Mouse (Mus musculus): Measurements from ENCODE around the gene Vat1.
A peak's percentile ranks its signal among the peaks of the same experiment; 100 is the strongest.
"Not testable (repeated sequence)": the region's sequence is repeated elsewhere in the genome, so short reads cannot be mapped to it uniquely, and the experiment has no call there.

The Vat1 gene

DNA sequence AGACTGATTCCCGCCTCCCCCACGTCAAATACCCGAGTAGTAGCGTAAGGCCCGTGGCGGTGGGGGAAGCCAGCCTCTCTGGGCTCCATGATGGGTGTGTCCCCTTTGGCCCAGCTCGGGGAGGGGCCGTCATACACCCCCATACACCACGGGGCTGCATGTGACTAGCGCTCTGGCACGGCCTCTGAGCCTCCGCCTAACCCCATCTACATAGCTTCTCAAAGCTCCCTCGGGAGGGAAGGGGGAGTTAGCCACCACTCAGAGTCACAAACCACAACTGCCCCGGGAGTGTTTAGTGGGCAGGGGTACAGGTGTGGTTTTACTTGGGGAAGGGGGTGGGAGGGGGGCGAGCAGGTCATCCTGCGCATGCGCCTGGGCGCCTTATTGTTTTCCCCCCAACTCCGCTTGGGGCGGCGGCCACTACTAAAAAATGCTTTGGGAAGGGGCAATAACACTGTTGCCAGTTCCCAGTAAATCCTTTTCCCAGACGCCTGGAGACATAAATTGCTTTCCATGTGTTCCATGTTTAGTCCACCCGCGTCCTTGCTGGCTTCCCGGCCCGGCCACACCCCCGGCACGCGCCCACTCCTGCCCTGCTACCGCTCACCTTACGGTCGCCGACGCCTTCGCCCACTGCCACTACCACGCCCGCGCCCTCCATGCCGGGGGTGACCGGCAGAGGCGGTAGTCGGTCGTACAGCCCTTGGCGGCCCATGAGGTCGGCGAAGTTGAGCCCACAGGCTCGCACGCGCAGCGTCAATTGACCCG is 745 bp downstream of the Vat1 start:
- DNase-seq, result peak; percentile 74

DNA sequence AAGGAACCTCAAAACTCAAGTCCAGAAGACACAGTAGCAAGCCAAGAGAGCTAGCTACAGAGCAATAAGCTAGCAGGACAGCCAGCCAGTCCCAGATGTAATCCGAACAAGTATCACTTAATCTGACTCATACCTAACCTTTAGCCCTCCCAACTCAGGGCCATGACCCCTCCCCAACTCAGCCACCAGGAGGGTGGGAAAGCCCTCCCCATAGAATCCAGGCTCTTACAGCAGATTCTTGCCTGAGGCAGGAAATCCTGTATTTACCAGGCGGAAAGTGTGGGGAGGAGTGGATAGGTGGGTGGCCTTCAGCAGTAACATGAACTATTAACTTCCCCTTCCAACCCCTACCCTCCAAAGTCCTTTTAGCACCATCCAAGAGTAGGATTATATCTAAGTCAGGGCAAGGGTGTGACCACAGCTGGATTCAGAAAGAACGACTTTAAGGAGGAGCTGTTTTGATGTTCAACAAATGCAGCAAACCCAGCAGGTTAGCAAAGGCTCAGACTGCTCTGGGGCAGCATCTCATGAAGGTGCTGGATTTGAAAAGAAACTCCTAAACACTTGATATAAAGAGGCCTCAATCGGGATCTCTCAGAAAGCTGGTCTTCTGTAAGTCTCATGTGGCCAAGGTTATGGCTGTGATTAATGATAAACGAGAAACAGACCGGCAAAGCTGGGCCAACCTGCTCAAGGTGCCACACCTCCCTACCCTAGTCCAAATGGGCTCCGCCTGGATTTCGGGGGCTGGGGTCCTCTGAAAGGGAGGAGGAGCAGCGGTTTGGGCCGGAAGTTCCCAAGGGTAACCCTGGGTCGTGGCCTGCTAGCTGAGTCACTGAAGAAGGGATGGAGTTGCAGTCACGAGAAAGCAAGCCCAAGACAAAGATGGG is 1.6 kb downstream of the Vat1 start, which contains the start of gene Rnd2:
Gene Rnd2 (plus strand): TSS at position 789 of the 890 bp plus-strand sequence.
- no peak for DNase-seq

DNA sequence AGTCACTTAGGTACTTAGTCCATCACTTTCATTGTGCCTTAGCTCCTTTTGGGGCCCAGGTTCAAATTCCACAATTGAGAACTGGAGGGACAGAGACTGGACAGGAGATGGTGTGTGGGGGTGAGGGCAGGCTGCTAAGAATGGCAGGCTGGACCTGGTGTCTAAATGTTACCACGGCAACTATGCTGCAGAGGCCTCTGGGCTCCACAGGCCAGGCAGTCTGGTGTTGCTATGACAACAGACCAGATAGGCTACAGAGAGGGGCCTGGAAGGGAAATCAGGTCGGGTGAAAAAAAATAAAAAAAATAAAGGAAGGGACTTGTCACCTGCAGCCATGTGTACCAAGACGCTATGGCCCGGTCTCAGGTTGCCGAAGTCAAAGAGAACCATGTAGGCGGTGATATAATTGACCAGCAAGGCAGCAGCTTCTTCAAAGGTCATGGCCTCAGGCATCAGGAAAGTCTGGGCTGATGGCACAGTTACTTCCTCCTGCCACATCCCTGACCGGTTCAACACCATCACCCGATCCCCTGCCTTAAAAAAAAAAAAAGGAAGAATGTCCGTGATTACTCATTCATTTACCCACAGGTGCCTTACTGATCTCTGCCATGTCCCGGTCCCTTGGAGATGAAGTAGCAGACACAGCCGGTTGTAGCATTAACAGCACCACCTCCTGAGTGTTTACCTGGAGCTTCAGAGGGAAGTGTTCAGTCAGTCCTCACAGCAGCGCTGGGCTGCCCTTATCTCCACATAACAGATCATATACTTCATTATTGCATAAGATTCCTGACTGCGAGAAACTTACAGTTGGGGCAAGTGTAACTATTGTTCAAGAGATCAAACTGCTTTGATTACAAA is 3.2 kb downstream of the Vat1 start:
- no peak for DNase-seq

DNA sequence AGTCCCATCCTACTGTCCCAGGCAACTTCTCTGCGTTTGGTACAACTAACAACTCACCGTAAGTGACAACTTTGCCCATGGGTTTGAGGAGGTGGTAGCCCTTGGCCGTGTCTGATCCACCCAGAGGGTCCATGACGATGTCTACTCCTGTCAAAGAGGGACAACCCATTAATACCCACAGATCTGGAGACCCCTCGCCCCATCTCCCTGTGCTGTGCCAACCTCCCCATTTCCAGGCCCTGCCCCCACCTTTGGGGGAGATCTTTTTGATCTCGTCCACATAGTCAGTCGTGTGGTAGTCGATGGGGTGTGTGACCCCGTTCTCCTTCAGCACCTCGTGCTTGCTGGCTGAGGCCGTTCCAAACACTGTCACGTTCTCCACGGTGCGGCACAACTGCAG is 3.9 kb downstream of the Vat1 start:
- no peak for DNase-seq

DNA sequence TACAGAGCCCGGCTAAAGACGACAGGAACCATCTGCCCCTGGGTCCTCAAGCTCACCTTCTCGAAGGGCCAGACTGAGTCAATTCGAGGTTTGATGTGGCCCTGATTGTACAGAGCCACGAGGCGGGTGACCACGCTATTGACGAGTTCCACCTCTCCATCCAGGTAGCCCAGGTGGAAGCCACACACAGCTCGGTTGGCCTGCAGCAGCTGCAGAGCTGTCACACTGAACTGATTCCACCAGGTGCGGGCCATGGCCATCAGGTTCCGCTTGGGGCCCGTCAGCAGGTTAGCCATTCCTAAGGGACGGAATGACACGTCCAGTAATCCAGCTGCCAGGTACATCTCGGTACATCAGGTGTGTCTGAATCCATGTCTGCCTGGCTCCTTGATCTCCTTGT is 5.7 kb downstream of the Vat1 start:
- DNase-seq, result no peak

DNA sequence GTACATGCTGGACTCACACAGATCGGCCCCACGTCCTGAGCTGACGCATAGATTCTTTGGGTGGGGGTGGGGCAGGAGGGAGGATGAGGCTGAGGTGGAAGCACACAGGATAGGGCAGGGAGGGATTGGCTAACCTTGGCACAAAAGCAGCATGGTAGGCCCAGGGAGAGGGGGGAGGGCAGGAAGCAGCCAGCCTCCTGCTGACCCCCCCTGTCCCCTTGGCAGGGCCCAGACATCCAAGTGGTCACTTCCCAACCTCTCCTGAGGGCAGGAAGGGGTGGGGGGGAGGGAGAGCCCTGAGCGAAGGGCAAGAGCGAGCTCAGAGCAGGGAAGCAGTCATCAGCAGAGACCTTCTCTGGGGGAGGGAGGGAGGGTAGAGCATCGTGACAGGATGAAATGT is 6.3 kb downstream of the Vat1 start:
- no peak for DNase-seq

DNA sequence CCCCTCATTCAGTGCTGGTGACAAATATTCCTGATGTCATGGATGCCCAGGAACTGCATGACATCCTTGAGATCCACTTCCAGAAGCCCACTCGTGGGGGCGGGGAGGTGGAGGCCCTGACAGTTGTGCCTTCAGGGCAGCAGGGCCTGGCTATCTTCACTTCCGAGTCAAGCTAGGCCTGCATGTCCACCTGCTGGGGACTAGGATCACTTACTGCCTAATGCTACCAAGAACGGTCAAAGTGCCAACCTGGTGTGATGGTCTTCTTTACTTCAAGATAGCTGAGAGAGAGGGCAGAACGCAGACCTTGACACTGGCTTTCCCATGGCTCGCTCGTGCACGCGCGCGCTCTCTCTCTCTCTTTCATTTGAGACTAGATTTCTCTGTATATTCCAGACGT is 7.8 kb downstream of the Vat1 start:
- DNase-seq, result no peak

DNA sequence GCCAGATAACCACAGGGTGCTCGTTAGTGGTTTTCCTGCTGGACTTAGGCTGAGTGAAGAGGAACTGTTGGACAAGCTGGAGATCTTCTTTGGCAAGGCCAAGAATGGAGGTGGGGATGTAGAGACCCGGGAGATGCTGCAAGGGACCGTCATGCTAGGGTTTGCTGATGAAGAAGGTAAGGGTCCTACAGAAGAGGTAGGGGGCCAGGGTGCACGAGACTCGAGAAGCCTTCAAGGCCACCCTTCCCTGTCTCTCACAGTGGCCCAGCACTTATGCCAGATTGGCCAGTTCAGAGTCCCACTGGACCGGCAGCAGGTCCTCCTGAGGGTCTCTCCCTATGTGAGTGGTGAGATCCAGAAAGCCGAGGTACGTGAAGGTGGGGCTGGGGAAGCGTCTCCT is 8.4 kb downstream of the Vat1 start:
- no peak for DNase-seq

DNA sequence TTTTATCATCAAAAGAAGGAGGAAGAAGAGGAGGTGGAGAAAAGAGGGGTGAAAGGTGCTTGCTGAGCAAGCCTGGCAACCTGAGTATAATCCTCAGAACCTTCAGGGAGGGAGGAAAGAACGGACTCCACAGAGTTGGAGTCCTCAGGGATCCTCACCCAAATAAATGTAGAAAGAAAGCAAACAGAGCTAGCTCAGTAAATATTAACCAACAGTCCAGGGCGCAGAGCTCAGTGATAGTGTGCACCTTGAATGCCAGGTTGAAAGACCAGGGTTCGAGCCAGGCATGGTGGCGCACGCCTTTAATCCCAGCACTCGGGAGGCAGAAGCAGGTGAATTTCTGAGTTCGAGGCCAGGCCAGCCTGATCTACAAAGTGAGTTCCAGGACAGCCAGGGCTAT is 10.4 kb downstream of the Vat1 start:
- DNase-seq, result no peak

DNA sequence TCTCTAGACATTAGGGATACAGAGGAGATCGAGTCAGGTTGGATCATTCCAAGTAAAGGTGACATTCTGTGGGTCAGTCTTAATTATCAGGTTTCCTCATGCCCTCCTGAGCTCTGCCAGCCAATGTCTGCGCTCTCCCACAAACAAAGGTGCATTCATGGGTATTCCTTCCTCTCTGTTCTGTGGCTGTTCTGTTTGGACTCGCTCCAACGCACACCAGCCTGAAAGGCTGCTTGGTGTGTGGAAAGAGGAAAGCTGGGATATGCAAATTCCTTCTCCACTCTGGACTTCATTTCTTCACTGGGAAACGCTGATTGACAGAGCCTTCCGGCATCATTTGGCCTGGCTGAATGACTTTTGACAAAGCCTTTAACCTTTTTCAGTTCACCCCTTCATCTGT is 11.3 kb downstream of the Vat1 start:
- DNase-seq, result no peak

DNA sequence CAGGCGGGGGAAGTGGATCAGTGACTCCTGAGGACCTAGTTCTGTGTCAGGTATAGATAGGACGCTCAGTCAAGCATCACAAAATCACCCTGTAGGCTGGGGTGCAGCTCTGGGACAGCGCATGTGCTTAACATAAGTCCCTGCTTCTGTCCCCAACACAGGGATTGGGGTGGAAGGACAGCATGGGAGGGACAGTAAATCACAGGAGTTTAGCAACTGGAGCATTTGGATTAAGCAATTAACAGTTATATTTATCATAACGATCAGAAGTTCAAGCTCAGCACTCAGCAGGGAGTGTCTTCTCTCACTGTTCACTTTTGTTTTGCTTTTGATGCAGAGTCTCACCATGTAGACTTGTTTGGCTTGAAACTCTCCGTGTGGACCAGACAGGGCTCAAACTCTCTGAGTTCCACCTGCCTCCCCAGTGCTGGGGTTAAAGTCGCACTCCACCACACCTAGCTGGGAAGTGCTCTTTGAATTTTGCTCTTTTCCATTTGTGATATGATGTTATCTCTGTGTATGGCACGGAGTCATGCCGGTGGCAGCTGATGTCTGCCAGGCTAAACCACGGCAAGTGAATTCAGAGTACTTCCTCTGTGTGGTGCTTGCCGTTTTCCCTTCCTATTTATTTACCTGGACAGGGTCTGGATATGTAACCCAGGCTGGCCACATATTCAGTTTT is 13.8 kb downstream of the Vat1 start:
- DNase-seq, result no peak

DNA sequence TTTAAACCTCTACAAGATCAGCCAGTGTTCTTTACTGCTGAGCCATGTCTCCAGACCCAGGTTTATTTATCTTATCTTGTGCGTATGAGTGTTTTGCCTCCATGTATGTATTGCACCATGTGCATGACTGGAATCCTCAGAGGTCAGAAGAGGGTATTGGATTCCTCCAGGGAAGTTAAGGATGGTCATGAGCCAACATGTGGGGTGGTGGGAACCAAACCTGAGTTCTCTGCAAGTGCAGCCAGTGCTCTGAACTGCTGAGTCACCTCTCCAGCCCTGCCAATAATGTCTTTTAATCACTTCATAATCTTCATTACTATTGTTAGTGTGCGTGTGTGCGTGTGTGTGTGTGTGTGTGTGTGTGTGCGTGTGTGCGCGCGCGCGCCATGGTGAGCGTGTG is 14.5 kb downstream of the Vat1 start:
- DNase-seq, result no peak

DNA sequence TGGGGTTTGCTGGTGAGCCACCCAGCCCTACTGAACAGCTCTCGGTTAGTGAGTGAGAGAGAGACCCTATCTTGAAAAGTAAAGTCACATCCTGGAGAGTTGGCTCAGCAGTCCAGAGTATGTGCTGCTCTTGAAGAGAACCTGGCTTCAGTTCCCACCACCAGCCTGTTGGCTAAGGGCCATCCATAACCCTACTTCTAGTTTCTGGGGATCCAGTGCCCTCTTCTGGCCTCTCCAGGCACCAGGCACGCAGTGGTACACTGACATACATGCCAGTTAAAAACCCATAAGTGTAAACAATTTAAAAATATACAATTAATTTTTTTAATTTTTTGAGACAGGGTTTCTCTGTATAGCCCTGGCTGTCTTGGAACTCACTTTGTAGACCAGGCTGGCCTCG is 15.6 kb downstream of the Vat1 start:
- DNase-seq, result no peak

DNA sequence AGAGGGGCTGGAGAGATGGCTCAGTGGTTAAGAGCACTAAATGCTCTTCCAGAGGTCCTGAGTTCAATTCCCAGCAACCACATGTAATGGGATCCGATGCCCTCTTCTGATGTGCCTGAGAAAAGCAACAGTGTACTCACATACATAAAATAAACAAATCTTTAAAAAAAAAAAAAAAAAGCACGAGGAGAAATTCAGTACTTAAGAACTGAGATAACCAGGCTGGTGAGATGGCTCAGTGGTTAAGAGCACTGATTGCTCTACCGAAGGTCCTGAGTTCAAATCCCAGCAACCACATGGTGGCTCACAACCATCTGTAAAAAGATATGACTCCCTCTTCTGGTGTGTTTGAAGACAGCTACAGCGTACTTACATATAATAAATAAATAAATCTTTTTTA is 16.4 kb downstream of the Vat1 start:
- DNase-seq, result not testable (repeated sequence)

DNA sequence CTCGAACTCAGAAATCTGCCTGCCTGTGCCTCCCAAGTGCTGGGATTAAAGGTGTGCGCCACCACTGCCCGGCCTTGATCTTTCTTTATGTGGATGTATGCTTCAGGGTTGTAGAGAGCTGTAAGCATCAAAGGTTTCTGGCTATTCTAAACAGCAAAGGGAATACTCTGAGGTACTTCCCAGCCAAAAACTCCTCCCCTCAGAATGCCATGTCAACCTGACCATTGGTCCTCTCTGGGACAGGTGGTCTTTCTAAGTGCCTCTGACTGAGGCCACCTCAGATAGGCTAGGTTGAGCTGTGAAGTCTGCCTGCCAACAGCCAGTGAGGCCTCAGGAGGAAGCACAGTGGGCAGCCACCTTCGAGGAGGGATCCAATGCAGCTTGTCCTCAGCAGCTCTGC is 17.1 kb downstream of the Vat1 start:
- no peak for DNase-seq

DNA sequence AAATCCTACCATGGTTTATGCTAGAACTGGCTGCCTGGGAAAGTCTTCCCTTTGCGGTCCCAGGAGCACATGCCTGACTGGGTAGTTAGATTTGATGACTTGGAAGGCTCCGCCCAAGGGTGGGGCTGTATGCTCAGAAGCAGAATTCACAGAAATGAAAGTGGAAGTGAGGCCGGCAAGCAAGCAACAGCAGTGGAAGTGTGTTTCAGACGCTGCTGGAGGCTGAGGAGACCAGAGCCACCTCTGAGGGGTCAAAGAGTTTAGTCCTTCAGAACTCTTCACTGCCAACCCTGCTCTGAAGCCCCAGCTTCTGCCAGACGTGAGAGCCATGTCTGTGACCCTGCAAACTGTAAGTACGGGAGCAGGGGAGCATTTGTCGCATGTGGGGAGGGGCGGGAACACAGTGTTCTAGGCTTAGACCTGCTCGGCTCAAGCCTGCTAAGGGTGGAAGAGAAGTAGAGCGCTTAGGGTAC is 17.7 kb downstream of the Vat1 start, which contains the start of gene Ifi35:
Gene Ifi35 (plus strand): TSS at position 134 of the 473 bp plus-strand sequence.
- DNase-seq, result no peak

DNA sequence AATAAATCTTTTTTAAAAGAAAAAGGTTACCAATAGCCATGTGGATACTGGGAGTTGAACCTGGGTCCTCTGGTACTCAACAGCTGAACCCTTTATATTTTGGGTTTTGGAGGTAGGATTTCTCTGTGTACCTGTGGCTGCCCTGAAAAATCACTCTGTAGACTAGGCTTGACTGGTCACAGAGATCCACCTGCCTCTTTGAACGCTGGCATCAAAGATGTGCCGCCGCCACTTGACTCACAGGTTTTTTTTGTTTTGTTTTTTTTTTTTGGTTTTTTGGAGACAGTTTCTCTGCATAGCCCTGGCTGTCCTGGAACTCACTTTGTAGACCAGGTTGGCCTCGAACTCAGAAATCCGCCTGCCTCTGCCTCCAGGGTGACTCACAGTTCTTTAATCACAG is 18.2 kb downstream of the Vat1 start:
- no peak for DNase-seq

DNA sequence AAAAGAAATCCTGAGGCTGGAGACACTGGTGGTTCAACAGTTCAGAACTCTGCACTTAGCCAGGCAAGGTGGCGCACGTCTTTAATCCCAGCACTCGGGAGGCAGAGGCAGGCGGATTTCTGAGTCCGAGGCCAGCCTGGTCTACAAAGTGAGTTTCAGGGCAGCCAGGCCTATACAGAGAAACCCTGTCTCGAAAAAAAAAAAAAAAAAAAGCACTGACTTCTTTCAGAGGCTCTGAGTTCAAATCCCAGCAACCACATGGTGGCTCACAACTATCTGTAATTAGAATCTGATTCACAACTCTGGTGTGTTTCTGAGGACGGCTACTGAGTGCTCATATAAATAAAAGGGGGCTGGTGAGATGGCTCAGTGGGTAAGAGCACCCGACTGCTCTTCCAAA is 19.2 kb downstream of the Vat1 start:
- not testable (repeated sequence) for DNase-seq

DNA sequence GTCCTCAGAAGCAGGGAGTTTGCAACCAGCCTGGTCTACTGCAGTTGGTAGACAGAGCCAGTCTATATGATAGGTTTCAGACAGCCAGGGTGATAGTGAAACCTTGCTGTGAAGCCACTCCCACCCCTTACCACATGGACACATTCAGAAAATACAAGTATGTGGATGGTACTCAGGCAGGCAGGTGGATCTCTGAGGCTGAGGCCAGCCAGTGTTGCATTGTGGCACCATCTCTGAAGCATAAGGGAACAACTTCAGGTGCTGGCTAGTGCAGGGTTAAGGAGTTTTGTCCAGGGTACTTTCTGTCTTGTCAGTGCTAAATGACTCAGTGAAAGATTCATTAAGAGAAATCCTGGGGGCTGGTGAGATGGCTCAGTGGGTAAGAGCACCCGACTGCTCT is 19.7 kb downstream of the Vat1 start:
- no peak for DNase-seq

DNA sequence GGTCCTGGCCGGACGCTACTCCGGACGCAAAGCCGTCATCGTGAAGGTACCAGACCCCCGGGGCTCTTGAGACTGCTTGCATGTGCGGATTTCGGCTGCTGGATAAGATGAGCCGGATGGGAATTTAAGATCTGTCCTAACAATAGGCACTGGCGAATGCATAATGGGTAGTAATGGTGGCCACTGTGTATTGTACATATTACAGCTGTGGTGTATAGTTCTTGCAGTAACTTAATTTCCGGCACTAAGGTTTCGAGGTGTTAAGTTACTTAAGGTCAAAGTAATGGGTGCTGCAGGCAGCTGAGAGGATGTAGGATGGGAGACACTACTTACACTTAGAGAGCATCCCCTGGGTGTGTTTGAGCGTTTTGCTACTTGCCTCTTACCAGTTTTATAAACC is 23.3 kb downstream of the Vat1 start:
- no peak for DNase-seq

DNA sequence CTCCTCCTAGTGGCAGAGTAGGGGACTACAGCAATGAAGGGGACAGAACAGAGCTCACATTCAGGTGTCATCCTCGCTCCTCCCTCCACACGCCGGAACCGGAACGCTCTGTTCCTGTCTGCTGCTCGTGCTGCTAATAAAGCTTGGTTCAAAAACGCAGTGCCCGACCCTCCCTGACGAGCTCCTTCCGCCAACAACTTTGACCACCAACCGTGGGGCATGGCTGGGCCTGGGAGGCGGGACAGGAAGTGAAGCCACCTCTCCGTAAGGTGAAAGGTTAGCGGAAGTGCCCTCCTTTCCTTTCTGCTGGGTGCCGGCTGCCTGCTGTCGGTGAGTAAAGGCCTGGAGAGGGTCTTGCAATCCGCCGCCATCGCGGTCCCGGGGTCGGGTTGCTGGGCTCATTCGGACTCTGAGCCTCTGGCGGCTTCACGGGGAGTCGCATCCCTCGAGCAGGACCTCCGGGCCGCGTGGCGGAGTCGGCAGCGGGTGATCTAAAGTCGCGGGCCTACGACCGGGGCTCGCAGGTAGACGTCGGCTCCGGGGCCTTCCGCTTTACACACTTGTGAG is 23.8 kb downstream of the Vat1 start, which contains the start of gene Rpl27:
Gene Rpl27 (plus strand): TSS at position 172 of the 567 bp plus-strand sequence.
- DNase-seq, result peak; percentile 89
